In genomic region chr16:94354450-94354849, GRCm38 (mm10) we compare ENCODE assay signal across 9 mouse cellular contexts. TPM values are rescaled to one million over a fixed set of nuclear protein-coding genes. Genes with fewer than 3 reads are reported as not detected.
A peak's percentile ranks its signal among the peaks of the same experiment; 100 is the strongest.
DNase-seq lines count a peak whose midpoint lies in the region; ATAC-seq lines count a peak whose summit lies in the region.
"Had no signal": no experiment of that assay in that cellular context is flagged by ENCODE, and none has a peak within 500 bp of the region (broad histone marks: within the 10 kb centered on the region; RNA-seq: fewer than 3 reads in every experiment).

No protein-coding gene starts in this region.

- peak; percentile 61 for ATAC-seq in megakaryocyte-erythroid progenitor cell, adult 5-6 weeks (replicated peaks; ENCODE audit: low FRiP score, low TSS enrichment, poor library complexity, severe bottlenecking)

- DNase-seq in layer of hippocampus, adult 9-11 months, result peak; percentile 42
- no peak for DNase-seq in layer of hippocampus, postnatal 14 days (ENCODE audit: low spot score in 2 of 2)
- DNase-seq in MN1 (ENCODE audit: low spot score), result peak; percentile 79
- DNase-seq in forelimb bud, embryonic 11.5 days (ENCODE audit: low read depth, low spot score), result peak; percentile 27
- DNase-seq in frontal cortex, postnatal 36 days (ENCODE audit: low spot score in 2 of 2), result no peak
- no peak for DNase-seq in cerebellum, postnatal 36 days
- no peak for DNase-seq in urinary bladder, postnatal 36 days (ENCODE audit: low spot score in 2 of 2)
- DNase-seq: liver, embryonic 13.5 days had no signal

RNA-seq across cellular contexts. Expression of gene Ttc3, which starts 16.0 kb away (rescaled TPM):
- total RNA-seq in layer of hippocampus, postnatal 14 days (2021), result 100 to 1,000 TPM; 704 to 759 TPM
- 42.0 and 85.4 TPM in 2 replicates for total RNA-seq in megakaryocyte-erythroid progenitor cell, adult 5-6 weeks (2014; fragmentation: Nextera tagmentation)
- total RNA-seq in megakaryocyte-erythroid progenitor cell, adult 5-6 weeks (2017), result 155 and 210 TPM in 2 replicates

RNA-seq across cellular contexts. Expression of gene Pigp, which starts 17.2 kb away (rescaled TPM):
- total RNA-seq in layer of hippocampus, postnatal 14 days (2021), result 10 to 100 TPM; 48.1 to 50.9 TPM
- total RNA-seq in megakaryocyte-erythroid progenitor cell, adult 5-6 weeks (2014; fragmentation: Nextera tagmentation), result 41.7 and 81.2 TPM in 2 replicates
- 23.6 and 28.0 TPM in 2 replicates for total RNA-seq in megakaryocyte-erythroid progenitor cell, adult 5-6 weeks (2017)

RNA-seq across cellular contexts. Expression of gene Ripply3, which starts 26.2 kb away (rescaled TPM):
- total RNA-seq in layer of hippocampus, postnatal 14 days (2021), result not detected
- total RNA-seq in megakaryocyte-erythroid progenitor cell, adult 5-6 weeks (2014; fragmentation: Nextera tagmentation), result 0.32 and 0.39 TPM in 2 replicates
- 0.46 and 2.2 TPM in 2 replicates for total RNA-seq in megakaryocyte-erythroid progenitor cell, adult 5-6 weeks (2017)

RNA-seq across cellular contexts. Expression of gene Hlcs, which starts 41.1 kb away (rescaled TPM):
- 10 to 100 TPM; 12.8 to 13.7 TPM for total RNA-seq in layer of hippocampus, postnatal 14 days (2021)
- 5.6 and 5.9 TPM in 2 replicates for total RNA-seq in megakaryocyte-erythroid progenitor cell, adult 5-6 weeks (2014; fragmentation: Nextera tagmentation)
- 7.0 and 26.9 TPM in 2 replicates for total RNA-seq in megakaryocyte-erythroid progenitor cell, adult 5-6 weeks (2017)

Comparison
In these comparisons a context has a peak if more than half of its experiments do, and no peak if none do; other contexts are left out.
1. DNase-seq: peak in layer of hippocampus, adult 9-11 months (single experiment), MN1 (single experiment) and forelimb bud, embryonic 11.5 days (single experiment); none in layer of hippocampus, postnatal 14 days (0 of 2), frontal cortex, postnatal 36 days (0 of 2), cerebellum, postnatal 36 days (0 of 2) and urinary bladder, postnatal 36 days (0 of 2).